Mouse (Mus musculus): Measurements from ENCODE around the gene Zfp444. TPM values are rescaled to one million over a fixed set of nuclear protein-coding genes. Genes with fewer than 3 reads are reported as not detected.
"Not testable (repeated sequence)": the region's sequence is repeated elsewhere in the genome, so short reads cannot be mapped to it uniquely, and the experiment has no call there.

The Zfp444 gene
- total RNA-seq, 4 experiments from 2014 or later = 43.8 to 54.2 (median 49.5) TPM

DNA sequence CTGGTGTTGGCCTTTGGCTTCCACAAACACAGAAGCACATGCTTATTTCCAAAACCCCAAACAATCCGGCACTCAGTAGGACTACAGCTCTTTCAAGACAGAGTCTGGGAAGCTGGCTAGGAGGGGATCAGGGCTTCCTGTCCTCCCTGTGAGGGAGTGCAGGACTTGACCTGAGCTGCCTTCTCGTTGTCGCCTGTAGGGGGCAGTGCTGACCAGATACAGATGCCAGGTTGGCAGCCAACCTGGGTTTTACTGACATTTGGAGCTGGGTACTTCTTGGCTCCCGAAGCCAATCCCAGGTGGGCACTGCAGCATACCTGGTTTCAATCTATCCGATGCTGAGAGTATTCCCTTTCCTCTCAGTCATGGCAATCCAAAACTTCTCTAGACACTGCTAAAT, 41.1 kb downstream of the Zfp444 start:
- no peak for DNase-seq (ENCODE audit: low spot score in 2 of 2)

DNA sequence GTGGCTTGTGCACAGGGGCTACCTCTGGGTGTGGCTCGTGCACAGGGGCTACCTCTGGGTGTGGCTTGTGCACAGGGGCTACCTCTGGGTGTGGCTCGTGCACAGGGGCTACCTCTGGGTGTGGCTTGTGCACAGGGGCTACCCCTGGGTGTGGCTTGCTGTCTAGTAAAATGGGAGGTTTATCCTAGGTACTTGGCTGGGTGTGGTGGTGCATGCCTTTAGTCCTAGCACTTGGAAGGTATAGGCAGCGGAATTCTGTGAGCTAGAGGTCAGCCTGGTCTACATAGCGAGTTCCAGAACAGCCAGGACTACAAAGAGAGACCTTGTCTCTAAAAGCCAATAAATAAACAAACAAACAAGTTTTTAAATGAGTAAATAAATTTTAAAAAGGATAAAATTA, 42.7 kb downstream of the Zfp444 start:
- DNase-seq (ENCODE audit: low spot score in 2 of 2) = not testable (repeated sequence)

DNA sequence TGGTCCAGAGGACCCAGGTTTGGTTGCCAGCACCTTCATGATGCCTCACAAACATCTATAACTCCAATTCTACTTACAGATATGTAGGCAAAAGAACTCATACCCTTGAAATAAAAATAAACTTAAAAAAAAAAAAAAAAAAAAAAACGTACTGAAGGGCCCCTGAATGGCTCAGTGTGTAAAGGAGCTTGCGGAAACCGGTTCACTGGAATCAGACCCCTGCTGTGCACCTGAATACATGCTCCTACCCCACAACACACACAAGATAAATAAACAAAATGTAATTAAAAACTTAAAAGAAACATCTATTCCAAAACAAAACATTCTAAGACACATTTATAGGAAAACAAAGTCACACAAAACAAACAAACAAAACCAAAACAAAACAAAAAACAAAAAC, 48.1 kb downstream of the Zfp444 start:
- no peak for DNase-seq (ENCODE audit: low spot score in 2 of 2)

DNA sequence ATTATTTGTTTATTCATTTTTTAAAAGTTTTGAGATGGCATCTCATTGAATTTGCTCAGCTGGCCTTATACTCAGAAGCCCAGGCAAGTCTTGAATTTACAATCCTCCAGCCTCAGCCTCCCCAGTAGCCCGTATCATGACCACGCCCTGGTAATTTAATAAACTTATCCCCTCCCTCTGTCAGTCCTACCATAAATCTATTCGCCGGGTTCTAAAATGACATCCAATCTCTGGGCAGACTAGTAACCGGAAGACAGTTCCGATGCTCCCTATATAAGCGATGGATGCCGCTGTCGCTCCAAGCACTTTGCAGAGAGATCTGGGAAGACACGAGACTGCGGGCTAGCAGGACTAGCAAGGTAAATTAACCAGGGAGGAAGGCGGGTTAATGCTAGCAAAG, 50.0 kb downstream of the Zfp444 start, which contains the start of gene Zscan5b:
Gene Zscan5b (plus strand): TSS at position 301 of the 400 bp plus-strand sequence.
- DNase-seq (ENCODE audit: low spot score in 2 of 2) = no peak

DNA sequence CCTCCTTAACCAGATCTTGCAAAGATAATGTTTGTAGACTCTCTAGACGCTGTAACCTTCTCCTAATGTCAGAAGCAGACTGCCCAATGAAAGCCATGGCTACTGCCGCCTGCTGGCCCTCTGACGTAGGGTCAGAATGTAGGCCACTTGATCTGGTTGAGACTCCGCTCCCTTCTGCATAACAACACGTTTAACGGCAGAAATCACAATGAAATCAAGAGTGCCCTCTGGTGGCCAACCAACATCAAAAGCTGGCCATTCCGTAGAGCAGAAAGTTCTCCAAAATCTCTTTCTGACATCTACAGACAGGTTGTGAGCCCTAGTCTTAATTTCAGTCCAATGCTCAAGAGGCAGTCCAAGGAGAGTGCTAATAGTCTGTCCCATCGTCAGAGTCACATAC, 56.5 kb downstream of the Zfp444 start:
- not testable (repeated sequence) for DNase-seq (ENCODE audit: low spot score in 2 of 2)

DNA sequence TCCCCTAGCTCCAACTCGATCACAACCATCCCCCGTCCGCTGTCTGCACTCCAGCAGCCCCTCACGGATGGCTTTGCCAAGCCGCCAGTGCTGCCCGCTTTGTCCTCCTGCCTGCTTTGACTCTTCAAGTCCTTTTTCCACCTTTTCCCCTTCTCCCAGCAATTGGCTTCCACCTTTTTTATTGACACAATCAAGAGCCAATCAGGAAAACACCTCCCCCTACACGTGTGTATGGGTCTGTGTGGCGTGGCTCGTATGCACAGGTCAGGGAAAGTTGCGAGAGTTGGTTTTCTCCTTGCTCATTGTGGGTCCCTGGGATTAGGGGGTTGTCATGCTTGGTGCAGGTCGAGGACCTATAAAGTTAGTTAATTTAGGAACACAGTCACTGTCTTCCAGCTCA, 67.8 kb downstream of the Zfp444 start:
- DNase-seq (ENCODE audit: low spot score in 2 of 2) = no peak

DNA sequence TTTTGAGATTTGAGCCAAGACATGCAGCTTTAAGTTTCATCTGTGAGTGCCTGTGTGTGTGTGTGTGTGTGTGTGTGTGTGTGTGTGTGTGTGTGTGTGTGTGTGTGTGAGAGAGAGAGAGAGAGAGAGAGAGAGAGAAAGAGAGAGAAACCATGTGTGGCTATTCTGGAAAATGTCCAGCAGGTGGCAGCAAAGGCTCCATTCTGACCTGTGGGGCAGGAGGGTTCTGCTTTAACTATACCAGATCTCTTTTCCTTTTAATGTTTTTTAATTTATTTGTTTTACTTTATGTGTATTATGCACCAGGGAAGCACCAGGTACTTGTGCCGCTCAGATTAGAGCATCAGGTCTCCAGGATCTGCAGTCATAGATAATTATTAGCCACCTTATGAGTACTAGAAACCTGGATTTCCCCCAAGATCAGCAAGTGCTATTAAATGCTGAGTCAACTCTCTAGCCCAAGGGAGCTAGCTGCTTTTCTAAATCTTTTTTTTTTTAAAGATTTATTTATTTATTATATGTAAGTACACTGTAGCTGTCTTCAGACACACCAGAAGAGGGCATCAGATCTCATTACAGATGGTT, 68.9 kb downstream of the Zfp444 start:
- DNase-seq (ENCODE audit: low spot score in 2 of 2) = not testable (repeated sequence)

Other genes with a start within 250 kb of the Zfp444 start
- gene Vmn1r65, start 161.2 kb upstream of the Zfp444 start, total RNA-seq (2022) = not detected
- not detected for gene Nlrp4c, start 127.1 kb upstream of the Zfp444 start, total RNA-seq (2022)
- gene Zfp787, start 16.2 kb upstream of the Zfp444 start, total RNA-seq (2022) = 10 to 100 TPM; 29.2 to 35.3 (median 32.1) TPM
- not detected for gene Galp, start 24.9 kb downstream of the Zfp444 start, total RNA-seq (2022)
- not detected for gene Zscan5b, start 50.1 kb downstream of the Zfp444 start, total RNA-seq (2022)
- gene Epp13, start 80.5 kb downstream of the Zfp444 start, total RNA-seq (2022) = not detected
- 10 to 100 TPM; 10.8 to 16.0 (median 12.8) TPM for gene Zfp667, start 114.4 kb downstream of the Zfp444 start, total RNA-seq (2022)
- 10 to 100 TPM in 1 of 4 experiments, 1 to 10 TPM in 3; 9.3 to 10.0 (median 9.6) TPM for gene Zfp583, start 159.1 kb downstream of the Zfp444 start, total RNA-seq (2022)
- 1 to 10 TPM; 5.0 to 6.8 (median 5.9) TPM for gene Gm3854, start 171.5 kb downstream of the Zfp444 start, total RNA-seq (2022)
- gene Zfp78, start 191.1 kb downstream of the Zfp444 start, total RNA-seq (2022) = 1 to 10 TPM; 3.6 to 9.3 (median 6.7) TPM
- 10 to 100 TPM in 1 of 4 experiments, 1 to 10 TPM in 3; 7.0 to 11.6 (median 9.3) TPM for gene Zfp28, start 211.1 kb downstream of the Zfp444 start, total RNA-seq (2022)
- gene Smim17, start 226.5 kb downstream of the Zfp444 start, total RNA-seq (2022) = 10 to 100 TPM; 16.9 to 20.0 (median 18.4) TPM
- under 1 TPM; 0.20 to 0.46 (median 0.31) TPM for gene Gm20715, start 238.1 kb downstream of the Zfp444 start, total RNA-seq (2022)